Mouse (Mus musculus) heart, embryonic 10.5 days (tissue): ENCODE results near the gene Gramd4. TPM values are rescaled to one million over a fixed set of nuclear protein-coding genes. Genes with fewer than 3 reads are reported as not detected.
"Not testable (repeated sequence)": the region's sequence is repeated elsewhere in the genome, so short reads cannot be mapped to it uniquely, and the experiment has no call there.

Experiments
- DNase-seq: peaks from one replicate; pipeline ENCODE4 v3.0.0-alpha.2; 2017; ENCODE audit warnings: low spot score
- H3K27ac ChIP-seq: fragments of 300-500 bp; sonication (generic); 2 replicates; pipeline ENCODE4 v1.5.1; 2016; ENCODE audit warnings: mild to moderate bottlenecking
- H3K27me3 ChIP-seq: fragments of 300-500 bp; sonication (generic); 2 replicates; pipeline ENCODE4 v1.6.1; 2016; ENCODE audit warnings: mild to moderate bottlenecking; ENCODE audit not compliant: poor library complexity, insufficient read depth, severe bottlenecking
- H3K36me3 ChIP-seq: fragments of 300-500 bp; sonication (generic); 2 replicates; pipeline ENCODE4 v1.6.1; 2016; ENCODE audit warnings: mild to moderate bottlenecking, moderate library complexity
- H3K4me1 ChIP-seq: fragments of 300-500 bp; sonication (generic); 2 replicates; pipeline ENCODE4 v1.6.1; 2016; ENCODE audit warnings: mild to moderate bottlenecking
- H3K4me3 ChIP-seq: fragments of 300-500 bp; sonication (generic); 2 replicates; pipeline ENCODE4 v1.5.1; 2016; ENCODE audit warnings: mild to moderate bottlenecking, moderate library complexity
- H3K9me3 ChIP-seq: fragments of 300-500 bp; sonication (generic); 2 replicates; pipeline ENCODE4 v1.6.1; 2016; ENCODE audit warnings: mild to moderate bottlenecking, moderate library complexity
- WGBS: fragments of 180-500 bp; shearing (Covaris S2); methylation state at CpG from one replicate; pipeline ENCODE4 v1.1.7; 2016; 5-methylcytosine and 5-hydroxymethylcytosine counted together
- polyA plus RNA-seq: library from polyadenylated mRNA; unstranded; fragments of >200 nt; fragmentation: Nextera tagmentation; extraction: Ambion mirVana; gene quantifications from 2 replicates; pipeline ENCODE4 v1.2.1, GENCODE M21; 2016

Gramd4 gene
- polyA plus RNA-seq, 1 experiment from 2014 or later = 9.6 TPM

GRCm38 (mm10) chr15:86146922-86147321 lies 89.4 kb downstream of the Gramd4 start:
- 80% methylated on average over 8 of the region's 8 CpGs for WGBS
- Histone ChIP-seq H3K27ac (no peak overlapping the region), H3K4me3 (no peak overlapping the region), H3K36me3 (peaks cover 68% of the 10 kb centered on the region), H3K27me3 (no peaks in the 10 kb centered on the region), H3K4me1 (no peaks in the 10 kb centered on the region), H3K9me3 (no peaks in the 10 kb centered on the region)
- DNase-seq = no peak

GRCm38 (mm10) chr15:86150593-86150992 lies 93.1 kb downstream of the Gramd4 start:
- no peaks in the 10 kb centered on the region for H3K27me3 ChIP-seq
- H3K9me3 ChIP-seq = no peaks in the 10 kb centered on the region
- no peaks in the 10 kb centered on the region for H3K4me1 ChIP-seq
- no peak overlapping the region for H3K27ac ChIP-seq
- H3K4me3 ChIP-seq = no peak overlapping the region
- WGBS = 85% methylated on average over 4 of the region's 4 CpGs
- H3K36me3 ChIP-seq = peaks cover 79% of the 10 kb centered on the region
- no peak for DNase-seq

- H3K4me1 ChIP-seq = no peaks in the 10 kb centered on the region
- DNase-seq = no peak
- no peaks in the 10 kb centered on the region for H3K9me3 ChIP-seq
- no peaks in the 10 kb centered on the region for H3K27me3 ChIP-seq
- WGBS = 91% methylated on average over 12 of the region's 12 CpGs
- H3K36me3 ChIP-seq = peaks cover 63% of the 10 kb centered on the region
- no peak overlapping the region for H3K27ac ChIP-seq
- no peak overlapping the region for H3K4me3 ChIP-seq
Observed at GRCm38 (mm10) chr15:86153481-86153960, 96.0 kb downstream of the Gramd4 start.

GRCm38 (mm10) chr15:86156492-86156891 lies 99.0 kb downstream of the Gramd4 start:
- H3K4me3 ChIP-seq = no peak overlapping the region
- H3K9me3 ChIP-seq = no peaks in the 10 kb centered on the region
- H3K4me1 ChIP-seq = peaks cover 10% of the 10 kb centered on the region; the same call in 1 of the 2 replicates
- peaks cover 45% of the 10 kb centered on the region for H3K36me3 ChIP-seq
- no peak overlapping the region for H3K27ac ChIP-seq
- 82% methylated on average over 5 of the region's 5 CpGs for WGBS
- no peaks in the 10 kb centered on the region for H3K27me3 ChIP-seq
- no peak for DNase-seq

- no peak for DNase-seq
- Histone ChIP-seq H3K4me1 (peaks cover 10% of the 10 kb centered on the region; the same call in 1 of the 2 replicates), H3K36me3 (peaks cover 28% of the 10 kb centered on the region), H3K27ac (no peak overlapping the region), H3K27me3 (no peaks in the 10 kb centered on the region), H3K9me3 (no peaks in the 10 kb centered on the region), H3K4me3 (no peak overlapping the region)
- WGBS = 62% methylated on average over 16 of the region's 16 CpGs
Observed at GRCm38 (mm10) chr15:86159093-86159492, 101.6 kb downstream of the Gramd4 start.

GRCm38 (mm10) chr15:86159719-86160118 lies 102.2 kb downstream of the Gramd4 start:
- Histone ChIP-seq H3K4me1 (peaks cover 10% of the 10 kb centered on the region; the same call in 1 of the 2 replicates), H3K9me3 (no peaks in the 10 kb centered on the region), H3K27me3 (no peaks in the 10 kb centered on the region), H3K27ac (no peak overlapping the region), H3K36me3 (peaks cover 22% of the 10 kb centered on the region), H3K4me3 (no peak overlapping the region)
- 88% methylated on average over 5 of the region's 5 CpGs for WGBS
- DNase-seq = no peak

GRCm38 (mm10) chr15:86160906-86161305 lies 103.4 kb downstream of the Gramd4 start:
- Histone ChIP-seq H3K27me3 (no peaks in the 10 kb centered on the region), H3K4me1 (peaks cover 10% of the 10 kb centered on the region; the same call in 1 of the 2 replicates), H3K9me3 (no peaks in the 10 kb centered on the region), H3K4me3 (no peak overlapping the region), H3K27ac (no peak overlapping the region), H3K36me3 (peaks cover 11% of the 10 kb centered on the region)
- WGBS = 46% methylated on average over 10 of the region's 10 CpGs
- no peak for DNase-seq

- H3K9me3 ChIP-seq, H3K36me3 ChIP-seq, H3K27me3 ChIP-seq, H3K27ac ChIP-seq, DNase-seq, H3K4me3 ChIP-seq, H3K4me1 ChIP-seq: not testable (repeated sequence)
- 95% methylated on average over 3 of the region's 3 CpGs for WGBS
Observed at GRCm38 (mm10) chr15:86161800-86162199, 104.3 kb downstream of the Gramd4 start.

GRCm38 (mm10) chr15:86164718-86165345 lies 107.3 kb downstream of the Gramd4 start:
- H3K27ac ChIP-seq = no peak overlapping the region

GRCm38 (mm10) chr15:86165811-86166590 lies 108.5 kb downstream of the Gramd4 start:
- Histone ChIP-seq H3K27ac (no peak overlapping the region), H3K4me1 (peaks cover 32% of the 10 kb centered on the region), H3K4me3 (no peak overlapping the region), H3K27me3 (no peaks in the 10 kb centered on the region), H3K9me3 (no peaks in the 10 kb centered on the region), H3K36me3 (peaks cover 7% of the 10 kb centered on the region; the same call in 1 of the 2 replicates)
- 85% methylated on average over 24 of the region's 24 CpGs for WGBS
- DNase-seq = no peak

More at GRCm38 (mm10) chr15:86164718-86165345, 107.3 kb downstream of the Gramd4 start:
- Histone ChIP-seq H3K4me3 (no peak overlapping the region), H3K27me3 (no peaks in the 10 kb centered on the region), H3K4me1 (peaks cover 26% of the 10 kb centered on the region), H3K36me3 (peaks cover 7% of the 10 kb centered on the region; the same call in 1 of the 2 replicates), H3K9me3 (no peaks in the 10 kb centered on the region)
- no peak for DNase-seq
- 80% methylated on average over 21 of the region's 21 CpGs for WGBS

- H3K27ac ChIP-seq = no peak overlapping the region
- 90% methylated on average over 7 of the region's 7 CpGs for WGBS
- H3K9me3 ChIP-seq = no peaks in the 10 kb centered on the region
- no peaks in the 10 kb centered on the region for H3K36me3 ChIP-seq
- DNase-seq = no peak
- peaks cover 40% of the 10 kb centered on the region for H3K4me1 ChIP-seq
- no peaks in the 10 kb centered on the region for H3K27me3 ChIP-seq
- H3K4me3 ChIP-seq = no peak overlapping the region
Observed at GRCm38 (mm10) chr15:86167032-86167655, 109.6 kb downstream of the Gramd4 start.

- H3K36me3 ChIP-seq = no peaks in the 10 kb centered on the region
- H3K4me1 ChIP-seq = peaks cover 48% of the 10 kb centered on the region
- H3K27me3 ChIP-seq = no peaks in the 10 kb centered on the region
- 79% methylated on average over 10 of the region's 10 CpGs for WGBS
- no peak overlapping the region for H3K27ac ChIP-seq
- H3K4me3 ChIP-seq = no peak overlapping the region
- no peaks in the 10 kb centered on the region for H3K9me3 ChIP-seq
- no peak for DNase-seq
Observed at GRCm38 (mm10) chr15:86167787-86168504, 110.5 kb downstream of the Gramd4 start.
